Mouse (Mus musculus) G1E (cell line): ENCODE results near the gene Prrt3.

Experiments used
- CTCF ChIP-seq: IDR thresholded peaks from 2 replicates; pipeline ENCODE4 v1.5.1; 2012; ENCODE audit warnings: low read depth, low read length, inconsistent platforms, mixed read lengths
- GATA1 ChIP-seq: IDR thresholded peaks from 2 replicates; pipeline ENCODE4 v1.6.1; 2012; ENCODE audit warnings: borderline replicate concordance, low read length, inconsistent platforms, mixed read lengths
- POLR2AphosphoS5 ChIP-seq: IDR thresholded peaks from 2 replicates; pipeline ENCODE4 v1.6.1; 2012; ENCODE audit warnings: low read depth, low read length, inconsistent platforms; ENCODE audit not compliant: insufficient replicate concordance

GRCm38 (mm10) chr6:113444207-113444965 lies 57.3 kb downstream of the Prrt3 start:
- TF ChIP-seq CTCF = no peak
- no peak for TF ChIP-seq GATA1
- TF ChIP-seq POLR2AphosphoS5 = no peak
